Mouse (Mus musculus) megakaryocyte, embryonic 14.5 days (primary cell): ENCODE results near the gene Hoxa11.

ENCODE experiments used
- FLI1 ChIP-seq: IDR thresholded peaks from 2 replicates; pipeline ENCODE4 v1.6.1; 2012; ENCODE audit warnings: low read length, inconsistent platforms, mixed read lengths
- GATA1 ChIP-seq: IDR thresholded peaks from 3 replicates; pipeline ENCODE4 v1.6.1; 2012; ENCODE audit warnings: mixed read lengths, low read length, inconsistent platforms, borderline replicate concordance

DNA sequence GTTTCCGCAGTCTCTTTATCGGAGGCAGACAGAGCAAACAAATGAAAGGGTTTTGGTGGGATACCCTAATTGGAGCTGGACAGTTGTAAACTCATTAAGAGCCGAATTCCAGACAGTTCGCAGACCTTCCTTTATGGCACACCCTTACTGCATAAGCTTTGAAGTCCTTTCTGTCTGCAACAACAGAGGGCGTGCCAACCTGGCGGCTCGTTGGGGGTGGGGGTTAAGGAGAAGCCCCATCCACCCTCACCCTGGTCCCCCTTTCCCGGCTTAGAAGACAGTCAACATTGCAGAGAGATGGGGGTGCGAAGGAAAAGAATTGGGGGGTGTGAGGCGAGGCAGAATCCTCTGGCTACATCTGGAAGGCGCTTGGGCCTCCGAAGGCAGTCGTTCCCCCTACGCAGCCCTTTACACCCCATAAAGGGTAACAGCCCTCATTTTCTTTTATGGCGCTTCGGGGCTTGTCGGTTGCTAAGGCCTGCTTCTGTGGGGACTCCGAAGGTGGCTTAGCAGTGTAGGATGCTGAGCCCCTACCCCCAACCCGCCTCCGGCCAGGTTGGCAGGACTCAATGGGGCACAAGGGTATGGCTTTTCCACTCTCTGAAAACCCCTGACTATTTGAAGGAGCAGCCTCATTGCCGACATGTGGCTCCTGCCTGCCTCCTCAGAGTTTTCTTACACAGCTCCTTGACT lies 23.5 kb downstream of the Hoxa11 start:
- no peak for TF ChIP-seq GATA1
- no peak for TF ChIP-seq FLI1
